Mouse (Mus musculus) C2C12 (cell line): Measurements from ENCODE around the gene Gm11758.
"Not testable (repeated sequence)": the region's sequence is repeated elsewhere in the genome, so short reads cannot be mapped to it uniquely, and the experiment has no call there.

ENCODE experiments used
- CEBPB ChIP-seq: IDR thresholded peaks from one replicate; pipeline ENCODE4 v1.6.1; 2011; ENCODE audit warnings: low read depth, mild to moderate bottlenecking, control low read depth, moderate library complexity
- CTCF ChIP-seq: IDR thresholded peaks from one replicate; pipeline ENCODE4 v1.5.1; 2011; ENCODE audit not compliant: control insufficient read depth, insufficient read depth, insufficient read length
- MAX ChIP-seq: IDR thresholded peaks from one replicate; pipeline ENCODE4 v1.6.1; 2011; ENCODE audit warnings: mild to moderate bottlenecking, control low read depth
- USF1 ChIP-seq: IDR thresholded peaks from one replicate; pipeline ENCODE4 v1.6.1; 2011; ENCODE audit warnings: low read depth, mild to moderate bottlenecking, control low read depth, moderate library complexity

DNA sequence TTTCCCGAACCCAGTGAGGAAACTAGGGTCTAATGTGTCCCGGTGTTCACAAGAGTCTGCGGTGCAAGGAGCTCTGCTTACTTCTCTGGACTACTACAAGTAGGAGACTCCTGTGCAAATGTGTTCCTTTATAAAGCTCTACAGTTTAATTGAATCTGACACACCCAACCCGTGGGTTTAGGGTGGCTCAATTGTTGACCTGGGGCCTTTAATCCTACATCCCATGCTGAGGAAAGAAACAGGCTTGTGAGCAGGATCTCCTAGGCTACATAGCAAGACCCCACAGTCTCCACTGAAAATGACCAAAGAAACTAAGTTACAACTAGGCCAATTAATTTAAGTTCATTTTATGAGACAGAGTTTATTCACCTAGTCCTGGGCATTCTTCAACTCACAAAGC, at the start of gene Gm11758:
- not testable (repeated sequence) for TF ChIP-seq USF1, CTCF, MAX, CEBPB
